Mouse (Mus musculus): ENCODE measurements around the gene Fbxl21.

DNA sequence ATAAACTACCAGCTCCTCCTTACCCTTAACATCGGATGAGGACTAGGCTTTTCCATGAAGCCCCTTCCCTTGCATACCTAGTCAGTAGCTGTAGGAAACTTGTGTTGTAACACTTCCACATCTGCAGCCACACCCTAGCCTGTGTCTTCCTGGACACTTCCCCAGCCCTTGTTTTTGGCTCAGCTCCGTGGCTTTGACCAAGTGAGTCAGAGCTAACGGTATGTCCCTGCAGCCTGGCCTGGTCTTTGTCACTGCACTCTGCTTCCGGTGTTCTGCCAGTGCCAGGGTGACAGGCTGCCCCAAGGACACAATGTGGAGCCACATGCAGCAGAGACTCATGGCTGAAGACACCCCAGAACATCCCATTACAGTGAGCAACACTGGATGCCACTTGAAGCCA is 27.1 kb downstream of the Fbxl21 start:
- TF ChIP-seq POLR2A (IDR thresholded peaks at IDR 0.05; ENCODE audit: borderline replicate concordance, extremely low read depth, low read depth, low read length) (no peak), CTCF (IDR thresholded peaks at IDR 0.05; ENCODE audit: insufficient read depth, low read length) (no peak)

Data from lung, adult 2 months (tissue).